Mouse (Mus musculus): ENCODE results near the gene BC035044.
"Not testable (repeated sequence)": the region's sequence is repeated elsewhere in the genome, so short reads cannot be mapped to it uniquely, and the experiment has no call there.

BC035044 gene

GRCm38 (mm10) chr6:128826781-128827180 lies 64.1 kb downstream of the BC035044 start:
- DNase-seq: no peak

- no peak for DNase-seq
Measured at GRCm38 (mm10) chr6:128826132-128826531, 64.8 kb downstream of the BC035044 start, which contains the start of the genes Gm44511 and Klrb1b. Gene Gm44511, minus strand, starts transcription at chr6:128826315. Gene Klrb1b, minus strand, starts transcription at chr6:128826331.

GRCm38 (mm10) chr6:128818083-128818802 lies 72.7 kb downstream of the BC035044 start:
- DNase-seq: no peak

GRCm38 (mm10) chr6:128808532-128808931 lies 82.4 kb downstream of the BC035044 start:
- peak in 1 of 2 experiments; percentile 6 for DNase-seq

GRCm38 (mm10) chr6:128807021-128807420 lies 83.9 kb downstream of the BC035044 start:
- no peak for DNase-seq

GRCm38 (mm10) chr6:128804823-128805640 lies 85.9 kb downstream of the BC035044 start:
- peak; percentile 51 to 80 for DNase-seq

- peak; percentile 98 to 99 for DNase-seq
Measured at GRCm38 (mm10) chr6:128802999-128803857, 87.7 kb downstream of the BC035044 start.

GRCm38 (mm10) chr6:128802557-128802956 lies 88.4 kb downstream of the BC035044 start:
- DNase-seq: peak in 1 of 2 experiments; percentile 62

- not testable (repeated sequence) for DNase-seq
Measured at GRCm38 (mm10) chr6:128800696-128801095, 90.2 kb downstream of the BC035044 start.

GRCm38 (mm10) chr6:128799896-128800270 lies 91.0 kb downstream of the BC035044 start:
- DNase-seq: peak in 1 of 2 experiments; percentile 7

- DNase-seq: peak; percentile 89 to 92
Measured at GRCm38 (mm10) chr6:128799144-128799895, 91.6 kb downstream of the BC035044 start.

Data from cerebellum, postnatal 25 days (tissue).